Mouse (Mus musculus) Patski (cell line): ENCODE results near the gene Fzr1. TPM values are rescaled to one million over a fixed set of nuclear protein-coding genes. Genes with fewer than 3 reads are reported as not detected.

Source experiments
- ATAC-seq: fragments of 100-300 bp; one replicate; pipeline ENCODE4 v1.8.0; 2021
- CTCF ChIA-PET: fragments of 350-600 bp; sonication (Branson Sonifier 250); formaldehyde crosslinking; loops from one replicate; lab custom pipeline; 2022; ENCODE audit warnings: inconsistent platforms; lab: Charles Lee
- POLR2A ChIA-PET: fragments of 350-600 bp; sonication (Branson Sonifier 250); formaldehyde crosslinking; loops from one replicate; lab custom pipeline; 2022; ENCODE audit warnings: antibody characterized with exemption, inconsistent platforms; lab: Charles Lee
- DNase-seq: peaks from one replicate; pipeline ENCODE4 v3.0.0-alpha.2; 2011; ENCODE audit warnings: low read depth, low spot score
- H3K27me3 ChIP-seq: fragments of 371-371 bp; one replicate; pipeline ENCODE4 v1.5.1; 2021
- CTCF ChIP-seq: fragments of 100-300 bp; IDR thresholded peaks from one replicate; pipeline ENCODE4 v1.5.1; 2021
- in situ Hi-C: fragments of 300-500 bp; cut with MboI; formaldehyde crosslinking; loops from 3 replicates; pipeline ENCODE4 v1.11.1; 2018; ENCODE audit warnings: low pct_unique_long_range_greater_than_20kb, mixed read lengths
- polyA plus RNA-seq: library from polyadenylated mRNA; unstranded; gene quantifications from one replicate; pipeline ENCODE4 v1.2.3, GENCODE M21; 2021

The Fzr1 gene
- polyA plus RNA-seq, 1 experiment from 2014 or later: 62.1 TPM

DNA sequence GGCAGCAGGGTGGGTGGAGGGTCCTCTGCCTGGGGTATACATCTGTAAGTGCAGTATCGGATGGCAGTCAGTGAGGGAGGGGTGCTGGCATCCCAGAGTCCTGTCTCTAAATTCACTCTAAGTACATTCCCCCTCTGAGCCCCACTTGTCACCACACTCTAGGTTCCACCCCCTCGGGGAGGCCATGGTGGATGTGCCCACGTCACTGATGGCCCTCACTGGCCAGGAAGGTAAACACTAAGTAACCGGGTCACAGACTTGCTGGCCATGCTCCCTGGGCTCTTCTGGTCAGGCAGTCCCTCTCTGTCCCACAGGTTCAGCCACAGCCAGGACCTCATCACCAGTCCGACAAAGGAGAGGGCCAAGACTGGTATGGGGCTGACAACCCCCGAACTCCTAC, 43.9 kb upstream of the Fzr1 start:
- no peak for ATAC-seq

DNA sequence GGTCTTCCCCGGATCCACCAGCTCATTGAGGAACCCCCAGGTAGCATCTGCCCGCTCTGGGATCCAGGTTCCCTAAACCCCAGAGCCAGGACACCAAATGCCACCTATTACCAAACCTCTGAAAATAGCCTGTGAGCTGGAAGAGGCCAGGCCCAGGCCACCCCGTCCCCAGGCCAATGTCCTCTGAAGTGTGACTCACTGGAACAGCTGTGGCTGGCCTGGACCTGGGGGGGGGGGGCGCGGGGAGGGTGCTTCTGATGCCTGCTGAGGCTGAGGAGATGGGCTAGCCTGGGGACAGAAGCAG, 43.4 kb upstream of the Fzr1 start:
- no peak for TF ChIP-seq CTCF
- no peaks in the 10 kb centered on the region for H3K27me3 ChIP-seq
- ChIA-PET POLR2A (no interaction called here), CTCF (interaction anchor here (1.5 kb wide), 1 partner anchor 16 kb away, joined by 5 read pairs; no protein-coding TSS in a partner anchor)
- in situ Hi-C loops: no loop called here
- DNase-seq: no peak
- no peak for ATAC-seq

More for the DNA sequence above, 43.9 kb upstream of the Fzr1 start:
- POLR2A ChIA-PET: no interaction called here
- no peak for DNase-seq
- TF ChIP-seq CTCF: no peak
- no peaks in the 10 kb centered on the region for H3K27me3 ChIP-seq
- CTCF ChIA-PET: interaction anchor here (1.0 to 1.5 kb wide), 2 partner anchors 11 to 16 kb away, joined by 3 to 5 read pairs; no protein-coding TSS in a partner anchor
- in situ Hi-C loops: no loop called here

DNA sequence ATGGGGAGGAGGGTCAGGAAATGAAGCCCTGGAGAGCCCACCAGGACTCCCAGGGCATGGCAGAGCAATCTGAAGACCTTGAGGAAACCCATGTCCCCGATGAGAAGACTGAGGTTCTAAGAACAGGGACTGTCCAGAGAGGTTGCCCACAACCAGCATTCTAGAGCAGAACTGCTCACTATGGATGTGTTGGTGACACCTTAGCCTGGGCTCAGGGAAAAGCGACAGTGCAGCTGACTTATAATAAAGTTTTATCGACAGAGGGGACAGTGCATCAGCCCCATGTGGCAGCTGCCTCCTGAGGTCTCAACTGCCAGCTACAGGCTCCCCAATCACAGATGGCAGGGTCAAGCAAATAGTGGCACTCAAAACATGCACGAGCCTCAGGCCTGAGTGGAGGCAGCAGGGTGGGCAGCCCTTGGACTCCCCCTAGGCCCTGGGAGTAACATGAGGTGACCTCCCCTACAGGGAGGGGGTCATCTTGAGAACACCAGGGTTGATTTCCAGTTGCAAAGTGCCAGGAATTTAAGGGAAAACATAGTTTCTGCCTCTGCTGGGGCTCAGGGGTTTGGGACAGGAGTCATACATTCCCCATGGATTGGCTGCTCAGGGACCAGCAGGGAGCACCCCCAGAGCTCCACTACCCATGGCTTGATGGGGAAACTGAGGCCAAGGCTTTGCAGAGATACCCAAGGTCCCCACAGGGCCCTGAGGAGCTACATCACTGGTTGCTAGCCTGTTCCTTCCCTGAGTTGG, 42.9 kb upstream of the Fzr1 start:
- no peak for DNase-seq
- no peak for TF ChIP-seq CTCF
- no peak for ATAC-seq
- ChIA-PET POLR2A (no interaction called here), CTCF (interaction anchor here (1.5 kb wide), 1 partner anchor 15 kb away, joined by 5 read pairs; no protein-coding TSS in a partner anchor)
- in situ Hi-C loops: no loop called here
- no peaks in the 10 kb centered on the region for H3K27me3 ChIP-seq

DNA sequence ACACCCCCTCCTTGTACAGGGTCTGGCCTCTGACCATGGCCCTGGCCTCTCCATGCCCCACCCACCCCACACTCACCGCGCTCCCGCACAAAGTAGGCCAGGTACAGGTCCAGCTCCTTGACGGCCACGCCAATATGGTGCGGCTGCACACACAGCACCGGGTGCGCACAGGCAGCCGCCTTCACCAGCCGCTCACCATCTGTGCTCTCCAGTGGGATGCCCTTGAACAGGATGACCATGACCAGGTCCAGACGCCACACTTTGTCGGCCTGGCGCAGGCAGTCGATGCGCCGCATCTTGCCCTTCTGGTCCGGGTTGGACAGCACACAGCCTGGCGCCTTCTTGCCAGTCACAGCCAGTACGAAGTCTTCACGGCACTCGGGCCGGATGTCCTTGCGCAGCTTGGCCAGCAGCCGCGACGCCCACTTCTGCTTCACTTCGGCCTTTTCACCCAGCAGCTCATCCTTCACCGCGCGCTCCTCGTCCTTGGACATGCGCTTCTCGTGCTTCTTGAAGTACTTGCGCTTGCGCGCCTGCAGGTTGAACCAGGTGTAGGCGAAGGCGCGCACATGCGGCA, 42.0 kb upstream of the Fzr1 start:
- CTCF ChIA-PET: no interaction called here
- no peak for TF ChIP-seq CTCF
- in situ Hi-C loops: no loop called here
- POLR2A ChIA-PET: no interaction called here
- ATAC-seq (no peak), DNase-seq (no peak)
- no peaks in the 10 kb centered on the region for H3K27me3 ChIP-seq

DNA sequence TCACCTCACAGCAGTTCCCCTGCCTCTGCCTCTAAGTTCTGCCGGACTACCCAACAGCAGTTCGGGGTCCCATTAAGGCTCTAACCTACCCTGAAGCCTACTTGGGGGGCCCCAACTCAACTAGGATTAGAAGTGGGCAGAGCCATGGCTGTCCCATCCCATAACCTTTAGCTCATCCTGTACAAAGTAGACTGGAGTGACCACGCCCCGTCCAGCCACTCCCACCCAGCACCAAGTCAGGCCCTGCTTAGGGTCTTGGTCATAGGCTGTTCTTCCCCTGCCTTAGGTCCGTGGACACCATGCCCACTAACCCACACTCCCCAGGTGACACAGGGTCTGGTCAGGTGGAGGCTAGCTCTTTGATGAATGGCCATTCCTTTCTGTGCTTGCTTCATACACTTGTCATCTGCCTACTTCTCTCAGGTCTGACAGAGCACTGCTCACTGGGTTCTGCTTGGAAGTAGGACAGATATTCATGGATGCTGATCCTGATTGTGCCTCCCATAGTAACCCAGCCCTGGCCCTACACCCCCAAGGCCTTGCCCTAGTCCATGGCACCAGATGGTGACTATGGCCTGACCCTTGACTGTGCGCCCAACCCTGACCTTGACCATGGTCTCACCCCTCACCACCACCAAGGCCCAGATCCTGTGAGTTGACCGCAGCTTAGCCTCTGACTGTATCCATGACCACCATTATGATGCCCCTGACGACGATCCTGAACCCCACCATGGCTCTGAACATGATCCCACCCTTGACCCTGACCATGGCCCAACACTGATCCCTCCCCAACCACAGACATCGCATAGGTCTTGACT, 41.0 kb upstream of the Fzr1 start:
- ATAC-seq (no peak), DNase-seq (no peak)
- H3K27me3 ChIP-seq: no peaks in the 10 kb centered on the region
- CTCF ChIA-PET: interaction anchor here (1.7 kb wide), 1 partner anchor 12 kb away, joined by 6 read pairs; no protein-coding TSS in a partner anchor
- in situ Hi-C loops: no loop called here
- TF ChIP-seq CTCF: no peak
- POLR2A ChIA-PET: no interaction called here

DNA sequence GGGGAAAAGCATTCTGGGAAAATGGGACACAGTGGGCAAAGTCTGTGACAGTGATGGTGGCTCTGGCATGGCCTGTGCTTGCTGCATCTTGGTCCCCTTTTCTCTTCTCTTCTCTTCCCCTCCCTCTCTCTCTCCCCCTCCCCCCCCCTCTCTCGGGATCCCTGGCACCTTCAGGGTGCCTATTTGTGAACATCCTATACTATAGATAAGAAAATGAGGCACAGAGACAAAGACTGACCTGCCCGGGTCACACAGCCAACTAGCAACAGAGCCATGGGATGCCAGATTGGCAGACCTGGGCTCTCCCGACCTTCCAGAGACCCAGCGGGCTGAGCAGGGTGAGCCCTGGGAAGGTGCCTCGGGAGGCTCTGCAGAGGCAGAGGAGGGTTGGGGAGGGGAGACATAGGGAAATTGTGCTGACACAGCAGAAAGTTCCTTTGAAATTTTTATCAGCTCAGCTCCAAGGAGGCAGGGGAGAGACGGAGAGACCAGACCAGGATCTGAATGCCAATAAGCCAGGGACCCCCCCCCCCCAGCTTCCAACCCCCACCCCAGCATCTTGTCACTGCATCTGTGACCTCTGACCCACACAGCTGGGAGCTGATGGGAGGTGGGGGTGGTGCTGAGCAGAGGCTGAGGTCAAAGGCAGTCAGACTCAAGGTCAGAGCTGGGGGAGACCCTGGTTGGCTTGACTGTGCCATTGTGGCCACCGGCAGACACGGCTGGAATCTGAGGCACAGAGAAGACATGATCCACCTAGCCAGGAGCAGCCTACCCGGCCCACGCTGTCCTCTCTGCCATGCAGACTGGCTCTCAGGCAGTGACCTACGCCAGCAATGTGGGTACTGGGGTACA, 40.1 kb upstream of the Fzr1 start:
- ChIA-PET POLR2A (no interaction called here), CTCF (interaction anchor here (1.0 to 1.7 kb wide), 2 partner anchors 11 to 23 kb away, joined by 4 to 6 read pairs; no protein-coding TSS in a partner anchor)
- DNase-seq (no peak), ATAC-seq (no peak)
- H3K27me3 ChIP-seq: no peaks in the 10 kb centered on the region
- TF ChIP-seq CTCF: no peak
- in situ Hi-C loops: no loop called here

DNA sequence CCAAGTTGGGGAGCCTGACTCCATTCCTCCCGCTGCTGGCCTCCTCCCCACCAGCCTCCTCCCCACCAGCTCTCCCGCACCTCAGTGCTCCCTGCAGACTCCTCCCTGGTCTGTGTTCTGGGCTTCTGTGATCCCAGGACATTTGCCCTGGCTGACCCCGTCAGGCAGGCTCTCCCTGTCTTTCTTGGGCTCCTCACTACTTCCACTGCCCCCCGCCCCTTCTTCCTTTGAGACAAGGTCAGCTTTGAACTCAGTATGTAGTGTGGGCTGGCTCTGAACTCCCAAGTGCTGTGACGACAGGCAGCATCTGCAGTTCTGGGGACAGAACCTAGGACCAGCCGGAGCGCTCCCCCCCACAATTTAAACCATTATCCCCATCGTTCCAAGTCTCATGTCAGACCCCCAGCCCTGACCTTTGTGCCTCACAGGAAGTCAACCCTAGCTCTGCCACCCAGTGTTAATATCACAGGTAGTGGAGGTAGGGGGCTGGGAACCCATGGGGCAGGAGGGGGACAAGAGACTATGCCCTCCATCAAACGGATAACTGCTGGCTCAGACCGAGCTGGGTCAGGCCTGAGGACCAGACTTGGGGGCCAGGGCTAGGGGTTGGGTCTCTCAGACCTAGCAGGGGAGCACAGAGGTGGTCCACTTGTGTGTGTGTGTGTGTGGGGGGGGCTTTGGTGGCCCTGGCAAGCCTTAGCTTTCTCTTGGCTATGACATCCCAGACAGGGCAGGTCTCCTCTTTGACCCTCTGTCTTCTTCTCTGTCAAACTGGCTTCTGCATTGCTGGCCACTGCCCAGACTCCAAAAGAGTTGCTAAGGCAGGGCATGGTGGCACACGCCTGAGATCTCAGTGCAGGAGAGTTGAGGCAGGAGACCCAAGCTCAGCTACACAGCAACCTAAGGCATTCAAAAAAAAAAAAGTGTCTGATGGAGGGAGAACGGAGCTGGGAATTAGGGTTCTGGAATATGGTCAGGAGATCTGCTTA, 39.2 kb upstream of the Fzr1 start:
- no peaks in the 10 kb centered on the region for H3K27me3 ChIP-seq
- ATAC-seq (no peak), DNase-seq (no peak)
- POLR2A ChIA-PET: no interaction called here
- no peak for TF ChIP-seq CTCF
- CTCF ChIA-PET: interaction anchor here (0.8 to 1.7 kb wide), 4 partner anchors 10 to 22 kb away, joined by 3 to 6 read pairs (median 4); no protein-coding TSS in a partner anchor
- in situ Hi-C loops: no loop called here

DNA sequence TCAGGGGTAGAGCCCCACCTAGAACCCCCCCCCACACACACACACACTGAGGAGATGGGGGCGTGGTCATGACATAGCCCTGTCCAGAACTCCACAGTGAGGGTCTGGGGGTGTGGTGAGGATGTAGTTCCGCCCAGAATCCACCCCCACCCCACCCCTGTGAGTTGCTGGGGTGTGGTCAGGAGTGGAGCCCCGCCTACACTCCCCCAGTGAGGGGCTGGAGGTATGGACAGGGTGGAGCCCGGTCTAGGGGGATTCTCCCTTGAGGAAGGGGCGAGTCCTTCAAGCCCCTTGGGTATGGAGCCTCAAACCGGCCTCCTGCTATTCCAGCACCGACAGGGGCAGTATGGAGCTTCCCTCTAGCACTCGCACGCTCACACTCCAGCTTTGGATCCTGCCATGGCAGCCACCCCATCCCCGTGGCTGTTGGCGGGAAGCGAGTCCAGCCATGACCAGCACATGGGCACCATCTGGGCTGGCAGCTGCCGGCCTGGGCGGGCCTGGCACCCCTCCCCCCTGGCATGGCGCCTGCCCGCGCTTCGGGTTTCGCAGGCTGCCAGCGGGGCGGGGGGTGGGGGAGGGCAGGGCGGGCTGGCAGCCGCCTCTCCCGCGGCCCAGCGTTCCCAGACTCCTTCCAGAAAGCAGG, 38.4 kb upstream of the Fzr1 start:
- DNase-seq: no peak
- in situ Hi-C loops: no loop called here
- ATAC-seq: no peak

More for the DNA sequence above, 38.4 kb upstream of the Fzr1 start:
- no peaks in the 10 kb centered on the region for H3K27me3 ChIP-seq
- TF ChIP-seq CTCF: no peak
- ChIA-PET POLR2A (no interaction called here), CTCF (interaction anchor here (0.8 to 1.6 kb wide), 3 partner anchors 9 to 13 kb away, joined by 3 to 4 read pairs (median 4); no protein-coding TSS in a partner anchor)
